Mouse (Mus musculus) small intestine, adult 2 months (tissue): ENCODE data around the gene Ap1s1. TPM values are rescaled to one million over a fixed set of nuclear protein-coding genes. Genes with fewer than 3 reads are reported as not detected.

Source experiments
- H3K27ac ChIP-seq: fragments of 200-500 bp; 2 replicates; pipeline ENCODE4 v1.5.1; 2012; ENCODE audit warnings: low read depth, low read length, control low read depth, inconsistent platforms; ENCODE audit not compliant: insufficient read depth
- H3K27me3 ChIP-seq: fragments of 200-500 bp; 2 replicates; pipeline ENCODE4 v1.6.1; 2012; ENCODE audit warnings: mild to moderate bottlenecking, moderate library complexity, low read length, inconsistent platforms; ENCODE audit not compliant: control insufficient read depth, insufficient read depth
- H3K36me3 ChIP-seq: fragments of 200-500 bp; 2 replicates; pipeline ENCODE4 v1.6.1; 2012; ENCODE audit warnings: mild to moderate bottlenecking, low read length, control low read depth, inconsistent platforms; ENCODE audit not compliant: control insufficient read depth, insufficient read depth
- H3K4me1 ChIP-seq: fragments of 200-500 bp; 2 replicates; pipeline ENCODE4 v1.6.1; 2012; ENCODE audit warnings: low read length, inconsistent platforms, mixed read lengths; ENCODE audit not compliant: control insufficient read depth, insufficient read depth, insufficient read length
- H3K4me3 ChIP-seq: fragments of 200-500 bp; 2 replicates; pipeline ENCODE4 v1.5.1; 2012; ENCODE audit warnings: low read depth, mild to moderate bottlenecking, control low read depth, inconsistent platforms, low read length, moderate library complexity
- CTCF ChIP-seq: fragments of 200-500 bp; IDR thresholded peaks from 2 replicates; pipeline ENCODE4 v1.5.1; 2012; ENCODE audit warnings: low read depth, mild to moderate bottlenecking, control low read depth, inconsistent platforms, low read length, moderate library complexity, mixed read lengths; ENCODE audit not compliant: insufficient replicate concordance, insufficient read length; ENCODE audit errors: extremely low read depth
- POLR2A ChIP-seq: fragments of 200-500 bp; IDR thresholded peaks from 2 replicates; pipeline ENCODE4 v1.6.1; 2012; ENCODE audit warnings: low read depth, mild to moderate bottlenecking, control low read depth, inconsistent platforms, low read length, moderate library complexity
- WGBS: fragments of 180-500 bp; shearing (Covaris S2); methylation state at CpG from one replicate; pipeline ENCODE4 v1.1.7; 2018; 5-methylcytosine and 5-hydroxymethylcytosine counted together
- polyA plus RNA-seq: library from polyadenylated mRNA; depleted of rRNA; stranded (reverse); fragments of >200 nt; gene quantifications from 2 replicates; pipeline ENCODE4 v1.2.3, GENCODE M21; 2012

The Ap1s1 gene
- polyA plus RNA-seq, 1 experiment = 52.7 TPM

DNA sequence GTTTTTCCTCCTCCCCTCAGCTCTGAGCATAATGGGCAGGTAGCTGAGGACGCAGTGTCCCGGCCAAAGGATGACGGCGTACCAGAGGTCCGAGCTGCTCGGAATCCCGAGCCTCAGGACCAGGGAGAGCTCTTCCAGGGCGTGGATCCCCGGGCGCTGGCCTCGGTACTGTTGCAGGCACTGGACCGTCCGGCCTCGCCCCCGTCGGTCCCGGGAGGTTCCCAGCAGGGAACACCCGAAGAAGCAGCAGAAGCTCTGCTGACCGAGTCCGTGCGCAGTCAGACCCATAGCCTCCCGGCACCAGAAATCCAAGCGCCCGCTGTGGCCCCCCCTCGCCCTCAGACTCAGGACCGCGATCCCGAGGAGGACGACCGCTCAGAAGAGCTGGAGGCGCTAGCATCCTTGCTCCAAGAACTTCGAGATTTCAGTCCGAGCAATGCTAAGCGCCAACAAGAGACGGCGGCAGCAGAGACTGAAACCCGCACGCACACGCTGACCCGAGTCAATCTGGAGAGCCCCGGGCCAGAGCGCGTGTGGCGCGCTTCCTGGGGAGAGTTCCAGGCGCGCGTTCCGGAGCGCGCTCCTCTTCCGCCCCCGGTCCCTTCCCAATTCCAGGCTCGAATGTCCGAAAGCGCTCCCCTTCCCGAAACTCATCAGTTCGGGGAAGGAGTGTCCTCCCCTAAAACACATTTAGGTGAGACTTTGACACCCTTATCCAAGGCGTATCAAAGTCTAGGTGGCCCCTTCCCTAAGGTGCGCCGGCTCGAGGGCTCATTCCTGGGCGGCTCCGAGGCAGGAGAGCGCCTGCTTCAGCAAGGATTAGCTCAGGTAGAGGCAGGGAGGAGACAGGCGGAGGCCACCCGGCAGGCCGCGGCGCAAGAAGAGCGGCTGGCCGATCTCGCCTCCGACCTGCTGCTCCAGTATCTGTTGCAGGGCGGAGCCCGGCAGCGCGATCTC is 14.6 kb downstream of the Ap1s1 start:
- peaks cover 6% of the 10 kb centered on the region; the same call in 1 of the 2 replicates for H3K36me3 ChIP-seq
- 1% methylated on average over 78 of the region's 78 CpGs for WGBS
- TF ChIP-seq POLR2A = no peak
- no peak for TF ChIP-seq CTCF
- peaks cover 29% of the 10 kb centered on the region for H3K4me1 ChIP-seq
- H3K27me3 ChIP-seq = peaks cover 41% of the 10 kb centered on the region
- H3K4me3 ChIP-seq = peak overlapping the region; percentile 62
- H3K27ac ChIP-seq = no peak overlapping the region

GRCm38 (mm10) chr5:137030416-137030810 is 15.5 kb downstream of the Ap1s1 start:
- TF ChIP-seq POLR2A (no peak), CTCF (no peak)
- peaks cover under 1% of the 10 kb centered on the region; the same call in 1 of the 2 replicates for H3K36me3 ChIP-seq
- H3K27ac ChIP-seq = no peak overlapping the region
- peaks cover 29% of the 10 kb centered on the region for H3K4me1 ChIP-seq
- H3K4me3 ChIP-seq = peak overlapping the region; percentile 9; the same call in 1 of the 2 replicates
- 17% methylated on average over 22 of the region's 22 CpGs for WGBS
- peaks cover 51% of the 10 kb centered on the region for H3K27me3 ChIP-seq

GRCm38 (mm10) chr5:137029643-137030415 is 16.1 kb downstream of the Ap1s1 start:
- Histone ChIP-seq H3K4me3 (peak overlapping the region; percentile 47), H3K36me3 (no peaks in the 10 kb centered on the region), H3K27me3 (peaks cover 53% of the 10 kb centered on the region), H3K27ac (no peak overlapping the region), H3K4me1 (peaks cover 29% of the 10 kb centered on the region)
- TF ChIP-seq POLR2A = no peak
- TF ChIP-seq CTCF = no peak
- 2% methylated on average over 52 of the region's 52 CpGs for WGBS

DNA sequence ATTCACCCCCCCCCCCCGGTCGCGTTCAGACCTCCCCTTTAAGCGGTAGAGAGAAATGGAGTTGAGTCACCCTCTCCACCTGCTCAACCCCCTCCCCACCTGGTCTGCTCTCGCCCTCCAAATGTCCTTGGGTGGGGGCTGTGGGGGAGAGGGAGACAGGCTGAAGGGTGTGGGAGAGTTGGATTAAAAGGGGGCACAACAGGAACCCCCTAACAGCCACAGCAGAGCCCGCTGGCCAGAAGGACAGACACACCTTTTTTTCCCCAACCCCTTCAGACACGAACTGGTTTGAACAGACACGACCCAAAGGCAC is 16.7 kb downstream of the Ap1s1 start:
- Histone ChIP-seq H3K4me1 (peaks cover 29% of the 10 kb centered on the region), H3K36me3 (no peaks in the 10 kb centered on the region), H3K27ac (no peak overlapping the region), H3K4me3 (no peak overlapping the region), H3K27me3 (peaks cover 58% of the 10 kb centered on the region)
- 2% methylated on average over 8 of the region's 8 CpGs for WGBS
- TF ChIP-seq POLR2A (no peak), CTCF (no peak)

GRCm38 (mm10) chr5:137028561-137029272 is 17.2 kb downstream of the Ap1s1 start:
- WGBS = 10% methylated on average over 29 of the region's 29 CpGs
- Histone ChIP-seq H3K27me3 (peaks cover 58% of the 10 kb centered on the region), H3K27ac (no peak overlapping the region), H3K36me3 (no peaks in the 10 kb centered on the region), H3K4me3 (no peak overlapping the region), H3K4me1 (peaks cover 29% of the 10 kb centered on the region)
- no peak for TF ChIP-seq CTCF
- no peak for TF ChIP-seq POLR2A

- 22% methylated on average over 4 of the region's 4 CpGs for WGBS
- TF ChIP-seq CTCF = no peak
- TF ChIP-seq POLR2A = no peak
- Histone ChIP-seq H3K27ac (no peak within 1 kb of the TSS), H3K4me1 (peaks cover 11% of the 10 kb centered on the region), H3K4me3 (no peak within 1 kb of the TSS), H3K27me3 (peaks cover 48% of the 10 kb centered on the region), H3K36me3 (no peaks in the 10 kb centered on the region)
Observed at GRCm38 (mm10) chr5:137026092-137026491, 19.8 kb downstream of the Ap1s1 start, which contains the start of gene Vgf. Gene Vgf, plus strand, starts transcription at chr5:137026392.

DNA sequence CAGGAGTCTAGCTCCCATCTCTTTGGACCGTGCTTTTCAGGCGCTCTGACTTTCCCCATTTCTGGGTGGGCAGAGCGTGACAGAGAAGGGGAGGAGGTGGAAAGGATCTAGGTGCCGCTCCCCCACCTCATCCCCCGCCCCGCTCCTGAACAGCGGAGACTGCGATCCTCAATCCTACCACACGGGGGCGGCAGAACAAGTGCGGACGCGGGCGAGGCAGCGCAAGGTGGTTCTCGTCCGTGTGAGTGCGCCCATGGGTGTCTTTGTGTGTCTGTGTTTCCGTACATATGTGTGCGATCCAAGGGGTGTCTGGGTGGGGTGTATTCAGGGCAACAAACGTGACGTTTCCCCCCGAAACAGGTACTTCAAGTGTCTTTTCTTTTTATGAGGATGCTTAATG is 20.8 kb downstream of the Ap1s1 start:
- WGBS = under 1% methylated on average over 23 of the region's 23 CpGs
- H3K27me3 ChIP-seq = peaks cover 39% of the 10 kb centered on the region

More for the DNA sequence above, 20.8 kb downstream of the Ap1s1 start:
- Histone ChIP-seq H3K4me1 (peaks cover 6% of the 10 kb centered on the region), H3K4me3 (no peak overlapping the region), H3K27ac (no peak overlapping the region), H3K36me3 (no peaks in the 10 kb centered on the region)
- TF ChIP-seq POLR2A = peak; percentile 21; the same call in 1 of the 2 replicates
- TF ChIP-seq CTCF = peak; percentile 82
